Mouse (Mus musculus) embryo, embryonic 11 days (tissue): ENCODE measurements around the gene Rem1.
A peak's percentile ranks its signal among the peaks of the same experiment; 100 is the strongest.

ENCODE experiments used
- DNase-seq: peaks from one replicate; pipeline ENCODE4 v3.0.0-alpha.2; 2015

Rem1 gene

GRCm38 (mm10) chr2:152626774-152627591 lies at the start of gene Rem1:
Gene Rem1, plus strand, starts transcription at chr2:152626951.
- peak; percentile 58 for DNase-seq

- no peak for DNase-seq
Observed at GRCm38 (mm10) chr2:152580107-152580506, 46.6 kb upstream of the Rem1 start, which contains the start of gene Defb19. Gene Defb19, minus strand, starts transcription at chr2:152580312.

- no peak for DNase-seq
Observed at GRCm38 (mm10) chr2:152580612-152581011, 46.1 kb upstream of the Rem1 start.

- no peak for DNase-seq
Observed at GRCm38 (mm10) chr2:152586926-152587560, 39.7 kb upstream of the Rem1 start.

- no peak for DNase-seq
Observed at GRCm38 (mm10) chr2:152588450-152588849, 38.3 kb upstream of the Rem1 start.

- DNase-seq, result no peak
Observed at GRCm38 (mm10) chr2:152589021-152589420, 37.7 kb upstream of the Rem1 start.

- DNase-seq, result no peak
Observed at GRCm38 (mm10) chr2:152599299-152599698, 27.5 kb upstream of the Rem1 start, which contains the start of gene Defb45. Gene Defb45, minus strand, starts transcription at chr2:152599399.

- no peak for DNase-seq
Observed at GRCm38 (mm10) chr2:152600076-152600475, 26.7 kb upstream of the Rem1 start.

GRCm38 (mm10) chr2:152601275-152601960 lies 25.3 kb upstream of the Rem1 start:
- no peak for DNase-seq

GRCm38 (mm10) chr2:152604057-152604456 lies 22.7 kb upstream of the Rem1 start, which contains the start of gene Defb36:
Gene Defb36, plus strand, starts transcription at chr2:152604327.
- no peak for DNase-seq

GRCm38 (mm10) chr2:152607746-152608145 lies 19.0 kb upstream of the Rem1 start:
- DNase-seq, result no peak

- DNase-seq, result no peak
Observed at GRCm38 (mm10) chr2:152608719-152609118, 18.0 kb upstream of the Rem1 start.

GRCm38 (mm10) chr2:152612193-152612592 lies 14.6 kb upstream of the Rem1 start:
- DNase-seq, result peak; percentile 46

- peak; percentile 85 for DNase-seq
Observed at GRCm38 (mm10) chr2:152615563-152615962, 11.2 kb upstream of the Rem1 start.

- no peak for DNase-seq
Observed at GRCm38 (mm10) chr2:152616470-152616869, 10.3 kb upstream of the Rem1 start.

GRCm38 (mm10) chr2:152617374-152617773 lies 9.4 kb upstream of the Rem1 start:
- no peak for DNase-seq

- DNase-seq, result no peak
Observed at GRCm38 (mm10) chr2:152620367-152621134, 6.2 kb upstream of the Rem1 start.

GRCm38 (mm10) chr2:152622151-152622550 lies 4.6 kb upstream of the Rem1 start:
- DNase-seq, result no peak

GRCm38 (mm10) chr2:152622953-152623352 lies 3.8 kb upstream of the Rem1 start, which contains the start of gene Defb25:
Gene Defb25, minus strand, starts transcription at chr2:152623053.
- DNase-seq, result no peak

- no peak for DNase-seq
Observed at GRCm38 (mm10) chr2:152624566-152624965, 2.2 kb upstream of the Rem1 start.

- no peak for DNase-seq
Observed at GRCm38 (mm10) chr2:152625256-152625655, 1.5 kb upstream of the Rem1 start.

GRCm38 (mm10) chr2:152628066-152628465 lies 1.3 kb downstream of the Rem1 start:
- DNase-seq, result no peak

- no peak for DNase-seq
Observed at GRCm38 (mm10) chr2:152629239-152629638, 2.5 kb downstream of the Rem1 start.
